Mouse (Mus musculus) CD4-positive, CD25-positive, alpha-beta regulatory T cell, adult 4 months (primary cell): ENCODE measurements around the gene Clasp1. TPM values are rescaled to one million over a fixed set of nuclear protein-coding genes. Genes with fewer than 3 reads are reported as not detected.

ENCODE experiments used
- ATAC-seq: one replicate; pipeline ENCODE4 v1.8.0; 2017
- polyA plus RNA-seq, 2 experiments: library from polyadenylated mRNA; unstranded; fragments of 100-300 nt; shearing (Covaris generic); gene quantifications; one replicate each; pipeline ENCODE4 v1.2.1; 2017

The Clasp1 gene
- polyA plus RNA-seq, 2 experiments from 2014 or later: 43.6 to 64.9 TPM

GRCm38 (mm10) chr1:118505746-118506145 is 116.9 kb downstream of the Clasp1 start:
- no peak for ATAC-seq

GRCm38 (mm10) chr1:118510996-118511395 is 122.1 kb downstream of the Clasp1 start:
- no peak for ATAC-seq

GRCm38 (mm10) chr1:118511738-118512530 is 123.1 kb downstream of the Clasp1 start:
- ATAC-seq: no peak

GRCm38 (mm10) chr1:118516256-118516655 is 127.4 kb downstream of the Clasp1 start:
- no peak for ATAC-seq

- ATAC-seq: no peak
Observed at GRCm38 (mm10) chr1:118523161-118523560, 134.3 kb downstream of the Clasp1 start.

- ATAC-seq: no peak
Observed at GRCm38 (mm10) chr1:118525336-118525735, 136.5 kb downstream of the Clasp1 start.

DNA sequence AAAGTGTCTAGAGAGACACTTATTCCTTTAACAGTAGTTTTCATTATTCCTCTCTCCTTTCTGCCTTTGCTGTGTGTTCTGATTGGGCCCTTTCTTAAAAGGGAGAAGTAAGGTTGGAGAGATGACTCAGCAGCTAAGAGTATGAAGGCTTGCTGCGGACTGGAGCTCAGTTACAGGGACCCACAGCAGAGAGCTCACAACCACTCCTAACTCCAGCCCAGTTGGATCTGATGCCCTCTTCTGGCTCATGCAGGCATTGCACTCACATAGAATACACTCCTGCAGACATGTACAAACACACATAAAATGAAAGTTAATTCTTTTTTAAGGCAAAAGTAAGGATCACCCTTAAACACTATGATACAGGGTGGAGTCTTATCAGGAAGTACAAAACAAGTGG is 140.4 kb downstream of the Clasp1 start:
- ATAC-seq: no peak

DNA sequence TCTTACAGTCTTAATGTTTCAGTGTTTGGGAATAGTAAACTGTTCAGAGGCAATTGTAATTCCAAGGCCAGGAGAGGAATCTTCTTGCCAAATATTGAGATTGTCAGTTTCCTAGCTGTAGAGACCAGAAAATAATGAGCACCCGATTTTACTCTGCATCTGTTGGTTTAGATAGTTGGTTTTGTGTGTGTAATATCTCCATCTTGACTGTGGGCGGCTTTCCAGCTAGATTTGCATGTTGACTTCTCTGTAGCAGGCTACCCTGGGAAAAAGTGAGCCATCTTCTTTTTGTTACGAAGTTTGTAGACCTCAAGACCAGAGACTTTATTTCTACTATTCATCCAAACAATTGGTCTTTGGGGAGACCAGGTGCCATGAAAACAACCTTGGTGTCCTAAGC is 142.4 kb downstream of the Clasp1 start:
- no peak for ATAC-seq

GRCm38 (mm10) chr1:118536021-118536420 is 147.2 kb downstream of the Clasp1 start:
- no peak for ATAC-seq

DNA sequence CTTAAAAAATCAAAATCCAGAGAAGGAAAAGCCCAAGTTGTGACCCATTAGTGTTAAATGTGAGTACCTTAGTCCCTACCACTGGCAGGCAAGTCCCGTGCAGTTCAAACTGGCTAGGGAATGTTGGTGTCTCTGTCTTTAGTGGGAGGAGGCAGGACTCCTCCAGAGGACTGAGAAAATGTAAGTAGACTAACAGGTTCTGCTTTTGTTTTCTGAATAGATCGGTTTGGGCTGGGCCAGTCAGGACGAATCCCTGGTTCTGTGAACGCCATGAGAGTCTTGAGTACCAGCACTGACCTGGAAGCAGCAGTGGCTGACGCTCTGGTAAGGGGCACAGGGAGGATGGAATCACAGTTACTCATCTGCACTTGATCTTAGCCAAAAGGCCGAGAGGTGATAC is 150.2 kb downstream of the Clasp1 start:
- ATAC-seq: no peak

- ATAC-seq: no peak
Observed at GRCm38 (mm10) chr1:118542880-118543279, 154.0 kb downstream of the Clasp1 start.

DNA sequence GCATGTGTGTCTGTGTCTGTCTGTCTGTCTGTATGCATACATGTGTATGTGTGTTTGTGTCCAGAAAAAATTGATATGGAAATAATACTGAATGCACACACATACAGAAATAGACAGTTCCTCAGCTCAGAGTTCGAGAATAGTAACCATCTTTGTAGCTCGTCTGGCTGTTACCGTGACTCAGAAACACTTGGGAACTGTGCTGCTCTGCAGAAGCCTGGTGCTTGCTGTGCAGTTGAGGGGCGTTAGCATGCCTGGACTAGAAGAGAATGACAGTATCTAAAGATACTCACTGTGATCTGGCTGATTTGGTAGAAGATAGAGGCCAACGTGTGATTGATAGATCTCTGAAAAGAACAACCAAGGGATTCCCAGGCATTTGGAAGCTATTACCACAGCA is 159.9 kb downstream of the Clasp1 start:
- no peak for ATAC-seq

- ATAC-seq: no peak
Observed at GRCm38 (mm10) chr1:118551152-118551551, 162.3 kb downstream of the Clasp1 start.

- ATAC-seq: no peak
Observed at GRCm38 (mm10) chr1:118552071-118552470, 163.2 kb downstream of the Clasp1 start.

GRCm38 (mm10) chr1:118553045-118553444 is 164.2 kb downstream of the Clasp1 start:
- ATAC-seq: no peak

- ATAC-seq: no peak
Observed at GRCm38 (mm10) chr1:118553451-118553850, 164.6 kb downstream of the Clasp1 start.

DNA sequence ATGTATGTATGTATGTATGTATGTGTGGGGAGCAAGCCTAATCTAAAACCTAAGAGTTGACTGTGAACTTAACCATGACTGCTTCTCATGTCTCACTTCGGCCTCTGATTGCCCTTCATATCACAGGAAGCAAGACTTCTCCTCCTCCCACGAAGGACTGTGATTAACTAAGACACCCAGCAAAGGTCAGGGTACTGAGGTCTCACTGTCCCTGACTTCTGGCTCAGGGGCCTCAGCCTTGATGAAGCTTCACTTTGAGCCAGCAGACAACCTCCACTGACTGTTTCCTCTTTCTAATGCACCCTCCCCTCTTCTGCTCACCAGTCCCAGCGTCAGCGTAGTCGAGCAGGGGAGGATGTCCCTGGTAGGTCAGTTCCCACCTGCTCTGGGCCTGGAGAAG is 166.1 kb downstream of the Clasp1 start:
- ATAC-seq: no peak

GRCm38 (mm10) chr1:118559716-118560115 is 170.9 kb downstream of the Clasp1 start:
- ATAC-seq: no peak

GRCm38 (mm10) chr1:118564561-118564960 is 175.7 kb downstream of the Clasp1 start:
- no peak for ATAC-seq

DNA sequence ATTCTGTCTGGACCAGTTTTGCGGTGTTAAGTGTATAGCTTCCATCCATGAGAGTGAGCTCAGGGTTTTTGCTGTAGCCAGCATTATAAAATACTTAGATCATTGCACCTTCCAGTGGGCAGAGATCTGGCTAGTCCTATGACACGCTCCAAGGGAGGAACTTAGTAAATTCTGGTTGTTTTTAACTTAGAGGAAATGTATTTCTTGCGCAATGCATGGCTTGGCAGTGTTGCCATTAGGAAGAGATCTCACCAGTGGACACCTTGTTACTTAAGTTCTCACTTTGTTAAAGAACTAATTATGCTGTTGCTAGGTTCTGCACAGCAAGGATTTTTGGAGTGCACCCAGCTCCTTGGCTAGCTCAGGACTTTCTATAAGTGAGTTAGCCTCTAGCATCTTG is 178.8 kb downstream of the Clasp1 start:
- ATAC-seq: no peak

DNA sequence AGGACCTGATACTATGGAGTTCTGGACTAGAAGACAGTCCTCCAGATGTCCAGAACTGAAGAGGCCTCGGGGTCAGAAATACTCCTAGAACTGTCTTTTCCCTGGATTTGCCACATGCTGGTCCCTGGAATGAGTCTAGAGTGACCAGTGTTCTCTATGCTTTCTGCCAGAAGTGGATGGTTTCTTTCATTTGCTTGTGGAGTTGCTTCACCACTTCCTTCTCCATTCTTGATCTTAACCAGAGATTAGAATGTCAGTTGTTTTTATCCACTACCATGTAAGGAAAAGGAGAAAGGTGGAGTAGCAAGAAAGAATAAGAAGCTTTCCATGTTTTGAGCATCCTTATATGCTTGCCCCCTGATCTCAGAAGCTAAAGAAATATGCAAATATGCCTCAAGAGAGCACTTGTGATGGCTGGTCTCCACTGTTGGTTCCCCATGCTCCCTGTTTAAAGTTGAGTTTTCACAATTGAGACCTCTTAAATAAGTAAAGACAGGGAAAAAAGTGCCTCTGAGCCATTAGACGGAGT is 191.4 kb downstream of the Clasp1 start:
- no peak for ATAC-seq

- ATAC-seq: no peak
Observed at GRCm38 (mm10) chr1:118581179-118581578, 192.3 kb downstream of the Clasp1 start.

GRCm38 (mm10) chr1:118589721-118590120 is 200.9 kb downstream of the Clasp1 start:
- no peak for ATAC-seq

GRCm38 (mm10) chr1:118592933-118593332 is 204.1 kb downstream of the Clasp1 start:
- ATAC-seq: no peak

DNA sequence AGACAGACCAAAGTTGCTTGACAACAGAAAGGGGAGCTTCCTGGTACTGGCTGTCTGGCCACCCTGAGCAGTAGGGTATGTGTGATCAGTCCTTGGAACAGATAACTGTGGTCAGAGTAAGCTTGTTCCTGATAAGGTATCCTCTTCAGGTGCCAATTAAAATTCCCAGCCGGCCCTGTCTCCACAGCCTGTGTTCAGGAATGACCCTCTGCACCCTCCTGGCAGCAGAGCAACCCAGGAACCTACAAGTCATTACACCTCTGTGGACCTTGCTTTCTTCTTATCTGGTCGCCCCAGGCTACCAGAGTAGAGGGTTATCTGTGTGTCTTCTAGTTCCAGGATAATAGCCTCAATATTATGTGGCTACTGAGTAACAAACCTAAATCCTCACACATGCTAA is 206.5 kb downstream of the Clasp1 start:
- ATAC-seq: no peak
